Mouse (Mus musculus) neural tube, embryonic 11.5 days (tissue): ENCODE data around the gene Haghl. TPM values are rescaled to one million over a fixed set of nuclear protein-coding genes. Genes with fewer than 3 reads are reported as not detected.

ENCODE experiments used
- ATAC-seq: fragments of 200-750 bp; cut with Nextera tagmentation; 2 replicates; pipeline ENCODE4 v1.8.0; 2017; ENCODE audit warnings: moderate number of reproducible peaks, mild to moderate bottlenecking, moderate TSS enrichment, moderate library complexity; ENCODE audit not compliant: insufficient read depth, low FRiP score, low TSS enrichment
- DNase-seq: peaks from one replicate; pipeline ENCODE4 v3.0.0-alpha.2; 2015; ENCODE audit warnings: low spot score
- H3K27ac ChIP-seq: fragments of 300-500 bp; sonication (generic); 2 replicates; pipeline ENCODE4 v1.5.1; 2014; ENCODE audit warnings: low read depth, mild to moderate bottlenecking, low read length
- H3K27me3 ChIP-seq: fragments of 300-500 bp; sonication (generic); 2 replicates; pipeline ENCODE4 v1.6.1; 2014; ENCODE audit warnings: mild to moderate bottlenecking, low read length, mixed read lengths; ENCODE audit not compliant: control insufficient read depth, insufficient read depth
- H3K36me3 ChIP-seq: fragments of 300-500 bp; sonication (generic); 2 replicates; pipeline ENCODE4 v1.6.1; 2014; ENCODE audit warnings: mild to moderate bottlenecking, low read length, moderate library complexity, mixed read lengths; ENCODE audit not compliant: control insufficient read depth, insufficient read depth
- H3K4me1 ChIP-seq: fragments of 300-500 bp; sonication (generic); 2 replicates; pipeline ENCODE4 v1.6.1; 2014; ENCODE audit warnings: low read length, mixed read lengths; ENCODE audit not compliant: control insufficient read depth, insufficient read depth
- H3K4me2 ChIP-seq: fragments of 300-500 bp; sonication (generic); 2 replicates; pipeline ENCODE4 v1.6.1; 2014; ENCODE audit warnings: low read depth, mild to moderate bottlenecking, moderate library complexity
- H3K4me3 ChIP-seq: fragments of 300-500 bp; sonication (generic); 2 replicates; pipeline ENCODE4 v1.5.1; 2014; ENCODE audit warnings: low read depth, low read length
- H3K9ac ChIP-seq: fragments of 300-500 bp; sonication (generic); 2 replicates; pipeline ENCODE4 v1.6.1; 2014; ENCODE audit warnings: mild to moderate bottlenecking, low read length
- H3K9me3 ChIP-seq: fragments of 300-500 bp; sonication (generic); 2 replicates; pipeline ENCODE4 v1.6.1; 2016; ENCODE audit warnings: low read length; ENCODE audit not compliant: control insufficient read depth
- WGBS: fragments of 180-500 bp; shearing (Covaris S2); extraction: QIAGEN DNeasy Blood & Tissue Kit; methylation state at CpG from one replicate; pipeline ENCODE4 v1.1.7; 2014; 5-methylcytosine and 5-hydroxymethylcytosine counted together
- polyA plus RNA-seq: library from polyadenylated mRNA; unstranded; fragments of >200 nt; fragmentation: Nextera tagmentation; extraction: Ambion mirVana; gene quantifications from 2 replicates; pipeline ENCODE4 v1.2.1, GENCODE M21; 2014

The Haghl gene
- polyA plus RNA-seq, 1 experiment from 2014 or later: 74.6 TPM

DNA sequence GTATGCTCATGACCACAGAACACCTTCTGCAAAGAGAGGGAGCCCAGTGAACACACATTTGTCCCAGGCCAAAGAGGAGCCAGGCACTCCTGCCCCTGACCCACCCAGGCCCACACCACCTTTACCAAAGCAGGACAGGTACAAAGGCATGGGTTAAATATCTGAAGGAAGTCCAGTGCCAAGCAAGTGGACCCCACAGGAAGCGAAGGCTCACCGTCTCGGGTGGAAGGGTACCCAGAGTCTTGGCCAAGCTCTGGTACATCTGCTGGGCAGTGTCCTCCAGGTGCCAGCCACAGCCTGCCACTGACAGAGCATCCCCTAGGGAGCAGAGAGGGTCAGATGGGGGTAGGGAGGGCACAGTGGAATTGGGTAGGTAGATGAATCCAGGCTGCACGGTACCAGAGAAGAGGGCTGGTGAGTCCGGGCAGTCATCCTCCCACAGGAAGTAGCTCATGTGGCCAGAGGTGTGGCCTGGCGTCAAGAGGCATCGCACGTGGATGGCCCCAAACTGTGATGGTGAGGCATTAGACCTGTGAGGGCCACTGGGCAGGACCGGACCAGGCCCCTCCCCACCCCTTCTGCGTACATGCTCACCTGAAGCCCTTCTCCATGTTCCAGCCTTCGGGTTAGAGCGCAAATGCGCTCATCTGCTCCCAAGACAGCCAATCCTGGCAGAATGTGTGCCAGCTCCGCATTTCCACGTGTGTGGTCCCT lies 1.5 kb downstream of the Haghl start:
- peak overlapping the region; percentile 86 for H3K4me2 ChIP-seq
- ATAC-seq (no peak), DNase-seq (no peak)
- peaks cover 10% of the 10 kb centered on the region for H3K4me1 ChIP-seq
- no peaks in the 10 kb centered on the region for H3K27me3 ChIP-seq
- WGBS: 82% methylated on average over 15 of the region's 15 CpGs
- peak overlapping the region; percentile 71 for H3K4me3 ChIP-seq
- H3K27ac ChIP-seq: no peak overlapping the region
- H3K36me3 ChIP-seq: peaks cover 3% of the 10 kb centered on the region; the same call in 1 of the 2 replicates
- H3K9me3 ChIP-seq: no peaks in the 10 kb centered on the region
- H3K9ac ChIP-seq: peak overlapping the region; percentile 85; the same call in 1 of the 2 replicates

DNA sequence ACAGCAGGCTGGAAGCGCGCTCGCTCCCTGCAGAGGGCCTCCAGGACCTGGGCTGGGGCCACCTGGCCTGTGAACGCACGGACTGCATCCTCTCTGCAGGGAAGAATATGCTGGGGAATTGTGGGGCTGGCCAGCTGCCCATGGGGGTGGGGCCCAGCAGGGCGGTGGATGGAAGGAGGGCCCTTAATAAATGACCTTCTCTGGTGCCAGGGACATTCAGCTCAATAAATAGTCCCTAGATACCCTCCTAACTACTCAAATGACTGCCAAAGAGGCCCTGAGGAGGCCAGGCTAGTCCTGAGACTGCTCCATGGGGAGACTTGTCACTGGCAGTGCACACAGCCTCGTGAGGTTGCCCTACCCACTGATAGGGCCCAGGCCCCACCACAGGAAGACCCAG lies 2.4 kb downstream of the Haghl start:
- WGBS: 71% methylated on average over 7 of the region's 7 CpGs
- Histone ChIP-seq H3K27ac (no peak overlapping the region), H3K9me3 (no peaks in the 10 kb centered on the region), H3K9ac (no peak overlapping the region; the same call in 1 of the 2 replicates), H3K4me1 (peaks cover 10% of the 10 kb centered on the region), H3K36me3 (peaks cover 3% of the 10 kb centered on the region; the same call in 1 of the 2 replicates), H3K4me3 (no peak overlapping the region), H3K4me2 (no peak overlapping the region), H3K27me3 (no peaks in the 10 kb centered on the region)
- DNase-seq: no peak
- no peak for ATAC-seq

GRCm38 (mm10) chr17:25781339-25781738 lies 4.1 kb downstream of the Haghl start:
- DNase-seq: no peak
- Histone ChIP-seq H3K4me3 (no peak overlapping the region), H3K36me3 (peaks cover 3% of the 10 kb centered on the region; the same call in 1 of the 2 replicates), H3K9me3 (no peaks in the 10 kb centered on the region), H3K27ac (no peak overlapping the region), H3K9ac (no peak overlapping the region), H3K27me3 (no peaks in the 10 kb centered on the region), H3K4me2 (no peak overlapping the region), H3K4me1 (peaks cover 10% of the 10 kb centered on the region)
- WGBS: 74% methylated on average over 6 of the region's 6 CpGs
- no peak for ATAC-seq

DNA sequence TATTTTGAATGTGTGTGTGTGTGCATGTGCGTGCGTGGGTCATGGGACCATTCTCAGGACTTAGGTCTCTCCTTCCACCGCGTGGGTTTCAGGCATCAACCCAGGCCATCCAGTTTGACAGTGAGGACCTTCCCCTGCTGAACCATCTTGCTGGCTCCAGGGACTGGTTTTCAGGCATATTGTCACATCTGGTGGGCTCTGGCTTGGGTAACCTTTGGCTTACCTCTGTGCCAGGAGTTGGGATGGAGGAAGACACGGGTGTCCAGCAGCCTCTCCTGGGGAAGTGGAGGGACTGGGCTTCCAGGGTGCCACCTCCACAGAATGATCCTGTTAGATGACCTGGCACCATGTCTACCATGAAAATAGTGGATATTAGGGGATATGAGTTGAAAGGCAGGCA lies 7.5 kb downstream of the Haghl start:
- Histone ChIP-seq H3K9me3 (no peaks in the 10 kb centered on the region), H3K27me3 (no peaks in the 10 kb centered on the region), H3K4me1 (peaks cover 9% of the 10 kb centered on the region), H3K36me3 (no peaks in the 10 kb centered on the region; the same call in 1 of the 2 replicates), H3K4me3 (no peak overlapping the region), H3K4me2 (no peak overlapping the region), H3K27ac (no peak overlapping the region), H3K9ac (no peak overlapping the region)
- 88% methylated on average over 5 of the region's 5 CpGs for WGBS
- DNase-seq (no peak), ATAC-seq (no peak)

- Histone ChIP-seq H3K4me1 (peaks cover 9% of the 10 kb centered on the region), H3K36me3 (no peaks in the 10 kb centered on the region), H3K27me3 (no peaks in the 10 kb centered on the region), H3K9me3 (no peaks in the 10 kb centered on the region), H3K27ac (no peak overlapping the region), H3K4me2 (no peak overlapping the region), H3K4me3 (no peak overlapping the region), H3K9ac (no peak overlapping the region)
- WGBS: 82% methylated on average over 10 of the region's 10 CpGs
- DNase-seq (no peak), ATAC-seq (no peak)
Observed at GRCm38 (mm10) chr17:25775318-25776062, 10.0 kb downstream of the Haghl start.

GRCm38 (mm10) chr17:25773549-25774120 lies 11.8 kb downstream of the Haghl start, which contains the start of gene Narfl:
TSS of gene Narfl (plus strand) at chr17:25773776.
- 0 out of 2 replicates have a peak within 1 kb of the TSS, but pooled peaks have one; percentile 20 for H3K27ac ChIP-seq
- peak; percentile 75 for ATAC-seq
- peak within 1 kb of the TSS; percentile 89 for H3K4me2 ChIP-seq

DNA sequence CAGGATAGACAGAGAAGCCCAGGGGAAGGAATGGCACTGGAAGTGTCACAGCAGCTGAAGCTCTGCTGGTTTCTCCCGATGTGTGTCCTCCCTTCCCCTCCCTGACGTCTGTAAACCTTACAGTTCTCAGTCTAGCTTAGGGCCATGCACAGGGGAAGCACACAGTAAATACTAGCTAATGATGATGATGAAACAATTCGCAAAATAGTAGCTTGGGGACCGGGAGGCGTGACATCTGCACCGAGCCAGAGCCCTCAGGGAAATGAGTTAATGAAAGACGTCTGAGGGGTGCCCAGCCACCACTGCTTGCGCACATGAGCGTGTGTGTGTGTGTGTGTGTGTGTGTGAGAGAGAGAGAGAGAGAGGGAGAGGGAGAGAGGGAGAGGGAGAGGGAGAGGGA lies 16.1 kb downstream of the Haghl start:
- 64% methylated on average over 9 of the region's 9 CpGs for WGBS
- no peak overlapping the region for H3K4me3 ChIP-seq
- H3K27ac ChIP-seq: no peak overlapping the region
- H3K27me3 ChIP-seq: no peaks in the 10 kb centered on the region
- no peak overlapping the region for H3K4me2 ChIP-seq
- H3K36me3 ChIP-seq: no peaks in the 10 kb centered on the region
- no peaks in the 10 kb centered on the region for H3K9me3 ChIP-seq
- no peak overlapping the region for H3K9ac ChIP-seq
- peaks cover 5% of the 10 kb centered on the region for H3K4me1 ChIP-seq
- ATAC-seq: no peak
- DNase-seq: no peak

More at GRCm38 (mm10) chr17:25773549-25774120, 11.8 kb downstream of the Haghl start, which contains the start of gene Narfl:
- H3K27me3 ChIP-seq: no peaks in the 10 kb centered on the region
- peak within 1 kb of the TSS; percentile 82 for H3K9ac ChIP-seq
- no peaks in the 10 kb centered on the region for H3K9me3 ChIP-seq
- WGBS: under 1% methylated on average over 37 of the region's 37 CpGs
- peaks cover 9% of the 10 kb centered on the region for H3K4me1 ChIP-seq
- H3K36me3 ChIP-seq: no peaks in the 10 kb centered on the region
- H3K4me3 ChIP-seq: peak within 1 kb of the TSS; percentile 74
- peak; percentile 97 for DNase-seq

DNA sequence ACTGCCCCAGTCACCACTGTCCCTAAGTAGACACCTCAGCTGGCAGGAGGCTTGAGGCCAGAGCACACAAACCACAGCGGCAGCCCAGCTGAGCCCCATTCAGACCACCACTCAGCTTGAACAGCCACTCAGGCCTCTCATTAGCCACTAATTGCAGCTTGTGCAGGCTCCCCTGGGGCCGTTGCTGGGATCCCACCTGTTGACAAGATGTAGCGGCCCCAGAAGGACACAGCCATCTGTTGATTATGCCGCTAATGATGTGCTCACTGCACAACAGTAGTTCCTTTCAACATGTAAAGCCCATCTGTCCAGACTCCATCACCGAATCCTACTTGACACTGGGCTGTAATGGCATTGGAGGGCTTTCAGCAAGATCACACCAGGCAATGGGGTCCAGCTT lies 19.6 kb downstream of the Haghl start:
- Histone ChIP-seq H3K4me2 (no peak overlapping the region), H3K27me3 (no peaks in the 10 kb centered on the region), H3K4me3 (no peak overlapping the region), H3K27ac (no peak overlapping the region), H3K36me3 (no peaks in the 10 kb centered on the region), H3K4me1 (no peaks in the 10 kb centered on the region), H3K9ac (no peak overlapping the region), H3K9me3 (no peaks in the 10 kb centered on the region)
- WGBS: 40% methylated on average over 5 of the region's 5 CpGs
- DNase-seq (peak; percentile 58), ATAC-seq (no peak)
